Mouse (Mus musculus): ENCODE measurements around the gene Nrxn3. TPM values are rescaled to one million over a fixed set of nuclear protein-coding genes. Genes with fewer than 3 reads are reported as not detected.

The Nrxn3 gene
- total RNA-seq, 2 experiments from 2014 or later, result 214 to 265 TPM

GRCm38 (mm10) chr12:89554740-89555430, 832.2 kb downstream of the Nrxn3 start:
- DNase-seq (ENCODE audit: low spot score in 2 of 2), result no peak
- intact Hi-C loops (cut with DNase I), result loop anchor here (10.0 kb wide), 1 partner anchor 260 kb away; no protein-coding TSS in a partner anchor

- intact Hi-C loops (cut with DNase I), result loop anchor here (10.0 kb wide), 1 partner anchor 256 kb away; no protein-coding TSS in a partner anchor
- no peak for DNase-seq (ENCODE audit: low spot score in 2 of 2)
Measured at GRCm38 (mm10) chr12:89558921-89559320, 836.2 kb downstream of the Nrxn3 start.

- DNase-seq (ENCODE audit: low spot score in 2 of 2), result no peak
- intact Hi-C loops (cut with DNase I), result no loop called here
Measured at GRCm38 (mm10) chr12:89561989-89562565, 839.4 kb downstream of the Nrxn3 start.

GRCm38 (mm10) chr12:89568723-89569377, 846.2 kb downstream of the Nrxn3 start:
- intact Hi-C loops (cut with DNase I), result no loop called here
- DNase-seq (ENCODE audit: low spot score in 2 of 2), result no peak

GRCm38 (mm10) chr12:89592459-89592858, 869.8 kb downstream of the Nrxn3 start:
- no peak for DNase-seq (ENCODE audit: low spot score in 2 of 2)
- intact Hi-C loops (cut with DNase I), result no loop called here

- no peak for DNase-seq (ENCODE audit: low spot score in 2 of 2)
- intact Hi-C loops (cut with DNase I), result no loop called here
Measured at GRCm38 (mm10) chr12:89613670-89614069, 891.0 kb downstream of the Nrxn3 start.

- intact Hi-C loops (cut with DNase I), result no loop called here
- DNase-seq (ENCODE audit: low spot score in 2 of 2), result no peak
Measured at GRCm38 (mm10) chr12:89625746-89626145, 903.1 kb downstream of the Nrxn3 start.

GRCm38 (mm10) chr12:89640046-89640445, 917.4 kb downstream of the Nrxn3 start:
- intact Hi-C loops (cut with DNase I), result no loop called here
- no peak for DNase-seq (ENCODE audit: low spot score in 2 of 2)

GRCm38 (mm10) chr12:89641460-89641859, 918.8 kb downstream of the Nrxn3 start:
- intact Hi-C loops (cut with DNase I), result no loop called here

GRCm38 (mm10) chr12:89653211-89653610, 930.5 kb downstream of the Nrxn3 start:
- no peak for DNase-seq (ENCODE audit: low spot score in 2 of 2)
- intact Hi-C loops (cut with DNase I), result no loop called here

More at GRCm38 (mm10) chr12:89641460-89641859, 918.8 kb downstream of the Nrxn3 start:
- DNase-seq (ENCODE audit: low spot score in 2 of 2), result no peak

- intact Hi-C loops (cut with DNase I), result no loop called here
- no peak for DNase-seq (ENCODE audit: low spot score in 2 of 2)
Measured at GRCm38 (mm10) chr12:89661219-89661618, 938.5 kb downstream of the Nrxn3 start.

- DNase-seq (ENCODE audit: low spot score in 2 of 2), result no peak
- intact Hi-C loops (cut with DNase I), result no loop called here
Measured at GRCm38 (mm10) chr12:89668856-89669255, 946.2 kb downstream of the Nrxn3 start.

GRCm38 (mm10) chr12:89672819-89673218, 950.1 kb downstream of the Nrxn3 start:
- DNase-seq (ENCODE audit: low spot score in 2 of 2), result no peak
- intact Hi-C loops (cut with DNase I), result no loop called here

GRCm38 (mm10) chr12:89685633-89686032, 963.0 kb downstream of the Nrxn3 start:
- intact Hi-C loops (cut with DNase I), result loop anchor here (1.0 kb wide), 1 partner anchor 37 kb away; no protein-coding TSS in a partner anchor

GRCm38 (mm10) chr12:89689086-89689485, 966.4 kb downstream of the Nrxn3 start:
- peak; percentile 48 to 50 for DNase-seq (ENCODE audit: low spot score in 2 of 2)
- intact Hi-C loops (cut with DNase I), result no loop called here

More at GRCm38 (mm10) chr12:89685633-89686032, 963.0 kb downstream of the Nrxn3 start:
- DNase-seq (ENCODE audit: low spot score in 2 of 2), result no peak

- DNase-seq (ENCODE audit: low spot score in 2 of 2), result peak in 1 of 2 experiments; percentile 29
- intact Hi-C loops (cut with DNase I), result no loop called here
Measured at GRCm38 (mm10) chr12:89699469-89699868, 976.8 kb downstream of the Nrxn3 start.

GRCm38 (mm10) chr12:89700937-89701458, 978.3 kb downstream of the Nrxn3 start:
- intact Hi-C loops (cut with DNase I), result no loop called here
- DNase-seq (ENCODE audit: low spot score in 2 of 2), result peak in 1 of 2 experiments; percentile 35

GRCm38 (mm10) chr12:89702931-89703330, 980.3 kb downstream of the Nrxn3 start:
- intact Hi-C loops (cut with DNase I), result no loop called here
- no peak for DNase-seq (ENCODE audit: low spot score in 2 of 2)

GRCm38 (mm10) chr12:89707913-89708312, 985.2 kb downstream of the Nrxn3 start:
- intact Hi-C loops (cut with DNase I), result no loop called here
- DNase-seq (ENCODE audit: low spot score in 2 of 2), result no peak

GRCm38 (mm10) chr12:89710459-89710858, 987.8 kb downstream of the Nrxn3 start:
- DNase-seq (ENCODE audit: low spot score in 2 of 2), result peak; percentile 53 to 64
- intact Hi-C loops (cut with DNase I), result loop anchor here (1.0 kb wide), 1 partner anchor 14 kb away; no protein-coding TSS in a partner anchor

Measured in left cerebral cortex, postnatal 36 days (tissue).